Mouse (Mus musculus) embryonic fibroblast, embryonic 13.5 days (primary cell): ENCODE results near the gene D17H6S53E.

Experiments
- CTCF ChIP-seq: IDR thresholded peaks from 2 replicates; pipeline ENCODE4 v1.5.1; 2011; ENCODE audit warnings: mild to moderate bottlenecking, control low read depth, low read length, moderate library complexity, borderline replicate concordance; ENCODE audit not compliant: insufficient read depth
- POLR2A ChIP-seq: IDR thresholded peaks from 2 replicates; pipeline ENCODE4 v1.6.1; 2011; ENCODE audit warnings: low read depth, mild to moderate bottlenecking, control low read depth, low read length, moderate library complexity

DNA sequence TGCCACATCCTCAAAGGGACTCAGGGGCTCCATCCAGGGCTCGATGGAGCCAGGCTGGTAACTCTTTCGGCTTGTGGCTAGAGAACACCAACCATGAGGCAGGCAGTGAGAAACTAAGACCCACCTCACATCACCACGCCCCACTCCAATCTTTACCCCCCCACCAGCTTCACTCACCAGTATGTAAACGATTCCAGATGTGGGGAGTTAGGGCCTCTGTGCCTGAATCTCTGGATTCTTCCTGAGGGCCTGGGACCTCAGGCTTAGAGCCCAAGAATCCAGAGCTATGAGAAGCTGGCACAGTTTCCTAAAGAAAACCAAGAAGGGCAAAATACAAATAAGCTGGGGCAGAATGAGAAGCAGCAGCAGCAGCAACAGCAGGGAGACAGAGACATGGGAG, 27.8 kb downstream of the D17H6S53E start:
- TF ChIP-seq CTCF = no peak
- no peak for TF ChIP-seq POLR2A
